Mouse (Mus musculus): Measurements from ENCODE around the gene Lad1.

- TF ChIP-seq GATA1 (IDR thresholded peaks at IDR 0.05; ENCODE audit: low read length) (no peak), TAL1 (IDR thresholded peaks at IDR 0.05; ENCODE audit: low read length) (0 out of 3 replicates have a peak, but pooled peaks have one; percentile 13)
Observed at GRCm38 (mm10) chr1:135844481-135844880, 26.1 kb downstream of the Lad1 start.
